Mouse (Mus musculus): ENCODE results near the gene Bbc3. TPM values are rescaled to one million over a fixed set of nuclear protein-coding genes. Genes with fewer than 3 reads are reported as not detected.

The Bbc3 gene
- total RNA-seq, 2 experiments from 2014 or later, result 9.1 to 9.7 TPM

DNA sequence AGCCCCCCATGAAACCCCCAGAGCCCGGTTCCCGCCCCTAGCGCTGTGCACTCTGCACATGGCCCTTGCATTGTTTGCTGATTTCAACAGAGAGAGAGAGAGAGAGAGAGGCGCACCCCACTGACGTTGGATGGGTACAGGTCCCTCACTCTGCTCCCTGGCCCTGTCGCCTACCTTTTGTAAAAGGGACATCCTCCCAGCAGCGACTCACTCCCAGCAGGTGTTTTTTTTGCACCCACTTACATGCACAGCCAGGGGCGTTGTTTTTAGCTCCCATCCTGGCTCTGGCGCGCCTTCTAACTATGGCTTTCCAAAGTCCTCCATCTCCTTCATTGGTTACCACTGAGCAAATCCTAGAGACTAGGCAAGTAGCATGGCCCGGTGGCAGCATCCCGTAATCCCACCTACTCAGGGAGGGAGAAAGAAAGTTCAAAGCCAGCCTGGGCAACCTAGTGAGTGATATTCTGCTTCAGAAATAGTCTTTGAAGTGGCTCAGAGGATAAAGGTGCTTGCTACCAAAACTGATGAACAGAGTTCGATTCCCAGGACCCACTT lies 6.1 kb downstream of the Bbc3 start:
- no peak for DNase-seq (ENCODE audit: low spot score in 2 of 2)

DNA sequence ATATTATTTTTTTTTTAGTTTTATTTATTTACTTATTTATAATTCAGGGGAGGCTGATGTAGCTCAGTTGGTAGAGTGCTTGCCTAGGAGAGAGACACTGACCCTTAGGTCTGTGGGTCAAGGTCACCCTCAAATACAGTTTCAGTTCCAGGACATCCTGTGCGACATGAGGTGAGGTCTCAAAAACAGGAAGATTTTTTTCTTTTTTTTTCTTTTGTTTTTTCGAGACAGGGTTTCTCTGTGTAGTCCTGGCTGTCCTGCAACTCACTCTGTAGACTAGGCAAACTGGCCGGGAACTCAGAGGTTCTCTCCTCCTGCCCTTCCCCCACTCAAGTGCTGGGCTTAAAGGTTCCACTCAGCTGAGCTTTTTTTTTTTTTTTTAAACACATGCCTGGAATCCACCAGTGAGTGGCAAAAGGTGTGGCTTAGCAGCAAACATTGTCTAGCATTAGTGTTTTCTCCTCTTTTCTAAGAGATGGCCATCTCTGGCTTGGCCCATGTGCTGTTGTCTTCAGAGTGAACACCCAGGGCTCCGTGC lies 7.1 kb downstream of the Bbc3 start:
- no peak for DNase-seq (ENCODE audit: low spot score in 2 of 2)

DNA sequence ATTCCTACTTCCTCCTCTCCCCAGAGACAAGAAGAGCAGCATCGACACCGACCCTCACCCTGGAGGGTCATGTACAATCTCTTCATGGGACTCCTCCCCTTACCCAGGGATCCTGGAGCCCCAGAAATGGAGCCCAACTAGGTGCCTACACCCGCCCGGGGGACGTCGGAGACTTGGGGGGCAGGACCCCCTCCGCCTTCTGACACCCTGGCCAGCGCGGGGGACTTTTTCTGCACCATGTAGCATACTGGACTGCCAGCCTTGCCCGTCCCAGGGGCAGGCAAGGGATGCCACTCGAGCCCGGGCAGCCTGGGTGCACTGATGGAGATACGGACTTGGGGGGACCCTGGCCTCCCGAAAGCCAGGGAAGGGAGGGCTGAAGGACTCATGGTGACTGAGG lies 8.9 kb downstream of the Bbc3 start:
- no peak for DNase-seq (ENCODE audit: low spot score in 2 of 2)

GRCm38 (mm10) chr7:16319216-16319615 lies 11.0 kb downstream of the Bbc3 start:
- DNase-seq (ENCODE audit: low spot score in 2 of 2), result no peak

DNA sequence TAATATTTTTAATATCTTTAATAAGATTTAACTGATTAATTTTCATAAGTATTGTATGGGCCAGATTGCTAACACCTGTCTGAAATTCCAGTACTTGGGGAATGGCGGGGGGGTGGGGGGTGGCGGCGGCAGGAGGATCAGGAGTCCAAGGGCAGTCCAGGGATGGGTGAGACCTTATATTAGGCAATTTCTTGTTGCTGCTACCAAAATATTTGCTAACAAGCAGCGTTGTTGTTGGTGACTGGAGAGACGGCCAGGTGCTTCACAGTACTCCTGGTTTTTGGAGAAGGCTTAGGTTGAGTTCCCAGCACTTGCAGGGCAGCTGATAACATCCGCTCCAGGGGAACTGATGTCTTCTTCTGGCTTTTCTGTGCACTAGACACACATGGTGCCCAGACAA lies 12.3 kb downstream of the Bbc3 start:
- DNase-seq (ENCODE audit: low spot score in 2 of 2), result no peak

DNA sequence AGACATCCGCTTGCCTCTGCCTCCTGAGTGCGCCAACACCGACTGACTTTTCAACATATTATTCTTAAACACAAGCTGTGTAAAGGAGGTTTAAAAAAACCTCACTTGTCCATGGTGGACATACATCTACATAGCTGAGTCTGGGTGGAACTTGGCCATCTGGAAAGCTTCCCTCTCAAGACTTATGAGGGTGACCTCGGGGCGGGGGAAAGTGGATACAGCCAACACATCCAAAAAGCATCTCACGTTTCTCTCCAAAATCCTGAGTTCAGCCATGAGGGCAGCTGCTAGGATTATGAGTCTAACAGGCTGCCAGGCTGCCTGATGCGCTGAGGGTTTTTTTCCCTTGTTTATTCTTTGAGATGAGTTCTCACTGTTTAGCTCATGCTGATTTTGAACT lies 16.5 kb downstream of the Bbc3 start:
- peak in 1 of 2 experiments; percentile 42 for DNase-seq (ENCODE audit: low spot score in 2 of 2)

- peak in 1 of 2 experiments; percentile 55 for DNase-seq (ENCODE audit: low spot score in 2 of 2)
Observed at GRCm38 (mm10) chr7:16325920-16326606, 17.9 kb downstream of the Bbc3 start.

DNA sequence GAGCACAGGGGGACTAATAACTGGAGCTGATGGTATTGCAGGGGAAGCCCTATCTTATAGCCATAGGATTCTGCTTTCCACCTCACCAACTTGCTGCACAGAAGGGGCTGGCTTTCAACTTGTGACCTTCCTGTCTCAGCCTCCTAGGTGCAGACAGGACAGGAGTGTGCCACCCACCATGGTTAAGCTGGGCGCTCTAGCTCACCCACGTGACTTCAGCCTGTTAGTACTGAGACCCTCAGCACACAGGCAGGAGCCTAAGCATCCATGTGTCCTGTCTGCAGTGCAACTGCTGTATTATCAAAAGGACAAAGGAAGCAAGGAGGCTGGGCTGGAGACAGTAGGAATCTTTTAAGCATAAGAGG lies 18.4 kb downstream of the Bbc3 start:
- no peak for DNase-seq (ENCODE audit: low spot score in 2 of 2)

- DNase-seq (ENCODE audit: low spot score in 2 of 2), result no peak
Observed at GRCm38 (mm10) chr7:16329146-16329545, 21.0 kb downstream of the Bbc3 start.

DNA sequence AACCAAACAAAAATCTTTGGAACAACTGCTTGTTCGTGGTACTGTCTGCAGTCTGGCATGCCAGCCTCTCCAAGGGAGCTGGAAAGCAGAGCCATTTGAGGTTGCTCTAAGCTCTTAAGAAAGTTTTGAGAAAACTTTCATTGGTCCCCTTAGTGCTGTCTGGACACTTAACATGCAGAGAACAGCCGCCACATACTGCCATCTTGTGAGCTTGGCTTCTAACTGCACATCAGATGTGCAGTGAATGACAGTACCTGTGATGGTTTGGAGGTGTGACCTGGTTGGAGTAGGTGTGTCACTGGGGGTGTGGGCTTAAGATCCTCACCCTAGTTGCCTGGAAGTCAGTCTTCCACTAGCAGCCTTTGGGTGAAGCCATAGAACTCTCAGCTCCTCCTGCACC lies 29.5 kb downstream of the Bbc3 start:
- no peak for DNase-seq (ENCODE audit: low spot score in 2 of 2)

GRCm38 (mm10) chr7:16344598-16344997 lies 36.4 kb downstream of the Bbc3 start:
- DNase-seq (ENCODE audit: low spot score in 2 of 2), result no peak

- no peak for DNase-seq (ENCODE audit: low spot score in 2 of 2)
Observed at GRCm38 (mm10) chr7:16345297-16345696, 37.1 kb downstream of the Bbc3 start.

GRCm38 (mm10) chr7:16349999-16350398 lies 41.8 kb downstream of the Bbc3 start:
- no peak for DNase-seq (ENCODE audit: low spot score in 2 of 2)

- no peak for DNase-seq (ENCODE audit: low spot score in 2 of 2)
Observed at GRCm38 (mm10) chr7:16355854-16356594, 47.8 kb downstream of the Bbc3 start.

DNA sequence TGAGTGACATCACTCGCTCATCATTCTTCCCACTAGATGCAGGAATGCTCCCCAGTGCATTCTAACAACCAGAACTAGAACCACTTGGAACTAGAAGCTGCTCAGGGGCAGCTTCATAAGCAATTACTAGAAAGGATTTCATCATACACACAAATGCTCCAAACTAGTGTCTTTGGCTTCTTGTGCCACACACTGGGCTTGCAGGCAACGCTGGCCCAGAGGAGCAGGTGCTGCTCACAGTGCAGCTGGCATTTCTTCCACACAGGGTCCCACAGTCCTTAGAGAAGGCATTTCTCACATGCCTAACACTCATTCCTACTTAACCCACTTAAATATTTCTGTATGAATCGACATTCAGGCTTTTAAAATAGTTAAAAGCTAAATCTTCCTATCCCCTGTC lies 49.4 kb downstream of the Bbc3 start:
- no peak for DNase-seq (ENCODE audit: low spot score in 2 of 2)

DNA sequence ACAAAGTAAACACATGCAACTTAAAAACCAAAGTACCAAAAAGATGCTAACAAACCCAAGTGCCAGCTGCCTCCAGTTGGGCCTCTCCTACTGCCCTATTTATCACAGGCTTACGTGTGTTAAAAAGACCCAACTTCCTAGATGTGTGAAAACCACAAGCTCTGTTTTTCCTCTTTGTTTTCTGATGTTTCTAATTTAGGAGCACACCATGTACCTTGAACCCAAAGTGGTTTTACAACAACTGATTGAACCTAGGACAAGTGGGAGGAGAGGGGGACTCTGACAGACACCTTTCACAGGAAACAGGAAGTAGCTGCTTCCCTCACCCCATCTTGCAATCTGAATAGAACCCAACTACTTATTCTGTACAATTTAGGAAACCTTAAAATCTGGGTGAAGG lies 56.1 kb downstream of the Bbc3 start:
- no peak for DNase-seq (ENCODE audit: low spot score in 2 of 2)

DNA sequence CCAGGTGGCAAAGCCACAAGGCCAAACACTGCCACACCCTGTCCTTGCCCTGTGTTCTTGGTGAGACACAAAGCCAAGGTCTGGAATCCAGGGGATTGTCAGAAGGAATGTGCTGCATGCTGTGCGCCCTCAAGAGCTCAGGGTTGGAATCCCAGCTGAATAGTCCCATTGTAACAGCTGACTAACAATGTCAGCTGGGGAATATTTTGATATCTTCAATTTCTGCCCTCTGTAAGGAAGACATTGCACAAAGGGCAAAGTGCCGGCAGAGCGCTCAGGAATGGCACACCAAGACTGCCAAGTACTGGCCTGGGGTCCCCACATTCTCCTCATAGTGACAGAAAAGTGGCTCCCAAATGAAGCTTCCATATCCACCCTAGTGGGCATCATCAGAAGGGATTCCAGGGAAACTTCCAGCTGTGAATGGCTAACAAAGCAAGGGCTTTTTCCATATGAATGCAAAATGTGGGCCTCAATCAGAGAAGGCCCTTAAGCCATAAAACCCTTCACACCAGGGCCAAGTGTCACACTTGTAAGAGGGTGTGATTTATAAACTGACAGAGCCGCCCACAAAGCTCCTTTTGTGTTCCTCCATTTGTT lies 56.8 kb downstream of the Bbc3 start:
- no peak for DNase-seq (ENCODE audit: low spot score in 2 of 2)

DNA sequence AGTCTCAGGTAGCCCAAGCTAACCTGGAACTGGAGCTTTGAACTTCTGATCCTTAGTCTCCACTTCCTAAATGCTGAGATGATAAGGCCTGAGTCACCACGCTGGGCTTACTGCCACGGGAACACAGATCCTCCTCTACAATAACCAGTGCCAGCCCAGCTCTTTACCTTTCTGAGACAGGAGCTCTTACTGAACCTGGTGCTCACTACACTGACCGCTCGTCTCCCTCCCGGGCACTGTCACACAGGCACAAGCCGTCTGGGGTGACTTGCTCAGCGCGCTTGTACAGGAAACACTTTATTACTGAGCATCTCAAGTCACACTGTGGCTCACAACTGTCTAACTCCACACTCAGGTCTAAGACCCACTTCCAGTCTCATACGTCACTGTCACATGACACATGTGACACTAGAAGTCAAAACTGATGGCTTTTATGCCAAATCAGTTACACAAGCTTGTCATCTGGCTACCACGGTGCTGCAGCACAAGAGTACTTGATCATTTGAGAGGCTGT lies 58.0 kb downstream of the Bbc3 start:
- DNase-seq (ENCODE audit: low spot score in 2 of 2), result no peak

- no peak for DNase-seq (ENCODE audit: low spot score in 2 of 2)
Observed at GRCm38 (mm10) chr7:16366669-16367068, 58.5 kb downstream of the Bbc3 start.

Measured in gastrocnemius, postnatal 4 days (tissue).